Mouse (Mus musculus): ENCODE data around the gene Supt6.
"Not testable (repeated sequence)": the region's sequence is repeated elsewhere in the genome, so short reads cannot be mapped to it uniquely, and the experiment has no call there.

Gene Supt6

GRCm38 (mm10) chr11:78245627-78246317 is at the start of gene Supt6, which contains the start of gene Sdf2:
Gene Supt6 (minus strand): TSS chr11:78245987.
Gene Sdf2 (plus strand): TSS chr11:78245746.
- peak; percentile 96 for DNase-seq

GRCm38 (mm10) chr11:78294585-78294984 is 48.8 kb upstream of the Supt6 start:
- DNase-seq: no peak

GRCm38 (mm10) chr11:78290654-78291053 is 44.9 kb upstream of the Supt6 start, which contains the start of gene BC030499:
Gene BC030499 (plus strand): TSS chr11:78290841.
- DNase-seq: no peak

GRCm38 (mm10) chr11:78289146-78289763 is 43.5 kb upstream of the Supt6 start:
- no peak for DNase-seq

GRCm38 (mm10) chr11:78279586-78279985 is 33.8 kb upstream of the Supt6 start:
- DNase-seq: no peak

- no peak for DNase-seq
These were observed 33.1 kb upstream of the Supt6 start for GRCm38 (mm10) chr11:78278853-78279252.

GRCm38 (mm10) chr11:78276169-78276568 is 30.4 kb upstream of the Supt6 start:
- DNase-seq: not testable (repeated sequence)

GRCm38 (mm10) chr11:78275596-78275995 is 29.8 kb upstream of the Supt6 start:
- no peak for DNase-seq

GRCm38 (mm10) chr11:78271986-78272385 is 26.2 kb upstream of the Supt6 start:
- DNase-seq: no peak

- DNase-seq: no peak
These were observed 19.8 kb upstream of the Supt6 start for GRCm38 (mm10) chr11:78265571-78265970.

- peak; percentile 58 for DNase-seq
These were observed 16.8 kb upstream of the Supt6 start for GRCm38 (mm10) chr11:78262550-78262949.

GRCm38 (mm10) chr11:78261380-78262352 is 15.9 kb upstream of the Supt6 start, which contains the start of gene 2610507B11Rik:
Gene 2610507B11Rik (plus strand): TSS chr11:78261752.
- DNase-seq: peak; percentile 91

GRCm38 (mm10) chr11:78260489-78261258 is 14.9 kb upstream of the Supt6 start:
- no peak for DNase-seq

- DNase-seq: no peak
These were observed 10.8 kb upstream of the Supt6 start for GRCm38 (mm10) chr11:78256618-78257017.

GRCm38 (mm10) chr11:78247727-78248140 is 1.9 kb upstream of the Supt6 start:
- DNase-seq: no peak

GRCm38 (mm10) chr11:78247012-78247348 is 1.2 kb upstream of the Supt6 start:
- no peak for DNase-seq

GRCm38 (mm10) chr11:78246318-78247011 is 678 bp upstream of the Supt6 start:
- no peak for DNase-seq

GRCm38 (mm10) chr11:78245261-78245626 is 543 bp downstream of the Supt6 start:
- DNase-seq: no peak

- DNase-seq: no peak
These were observed 5.5 kb downstream of the Supt6 start for GRCm38 (mm10) chr11:78240193-78240857.

GRCm38 (mm10) chr11:78231518-78231917 is 14.3 kb downstream of the Supt6 start:
- DNase-seq: no peak

GRCm38 (mm10) chr11:78223586-78223985 is 22.2 kb downstream of the Supt6 start:
- no peak for DNase-seq
